Mouse (Mus musculus) liver, embryonic 14.5 days (tissue): ENCODE measurements around the gene N4bp1.

Source experiments
- CTCF ChIP-seq: IDR thresholded peaks from 2 replicates; pipeline ENCODE4 v1.5.1; 2016; ENCODE audit warnings: antibody characterized with exemption, low read depth, control low read depth
- EP300 ChIP-seq: IDR thresholded peaks from 2 replicates; pipeline ENCODE4 v1.6.1; 2016; ENCODE audit warnings: antibody characterized with exemption, low read depth

- TF ChIP-seq CTCF, result no peak
- TF ChIP-seq EP300, result no peak
Observed at GRCm38 (mm10) chr8:86800966-86801365, 84.1 kb downstream of the N4bp1 start.
